ENCODE assay signal across 7 mouse cellular contexts in the genomic region with DNA sequence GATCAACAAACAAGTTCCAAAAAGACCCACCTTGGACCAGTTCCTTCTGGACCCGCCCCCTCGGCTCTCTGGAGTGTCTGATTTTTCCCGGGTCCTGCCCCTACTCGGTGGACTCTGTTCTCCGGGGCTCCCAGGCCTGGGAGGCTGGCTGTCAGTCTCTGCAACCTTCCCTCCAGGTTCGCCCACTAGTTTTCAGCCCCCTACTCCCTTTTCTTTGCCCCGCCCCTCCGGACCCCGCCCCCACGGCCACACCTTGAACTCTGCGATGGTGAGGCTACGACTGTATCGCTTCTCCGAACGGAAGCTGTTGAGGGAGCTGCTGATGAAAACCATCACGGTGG. TPM values are rescaled to one million over a fixed set of nuclear protein-coding genes. Genes with fewer than 3 reads are reported as not detected.
DNase-seq lines count a peak whose midpoint lies in the region; ATAC-seq lines count a peak whose summit lies in the region.

No protein-coding gene starts in this region.

- peak overlapping the region; percentile 90 for H3K4me2 ChIP-seq in lung, embryonic 16.5 days (ENCODE audit: low read depth, low read length)
- peak overlapping the region; percentile 72 for H3K4me2 ChIP-seq in limb, embryonic 12.5 days
- H3K4me2 ChIP-seq in stomach, embryonic 14.5 days (replicated peaks; ENCODE audit: low read depth, low read length) = peak overlapping the region; percentile 82

- H3K27me3 ChIP-seq in lung, embryonic 16.5 days (ENCODE audit: control insufficient read depth, insufficient read depth, low read depth, low read length) = no peaks in the 10 kb centered on the region
- H3K27me3 ChIP-seq in forebrain, embryonic 10.5 days (ENCODE audit: poor library complexity, severe bottlenecking) = no peaks in the 10 kb centered on the region
- H3K27me3 ChIP-seq in limb, embryonic 12.5 days = no peaks in the 10 kb centered on the region
- H3K27me3 ChIP-seq in stomach, embryonic 14.5 days (ENCODE audit: control insufficient read depth, insufficient read depth, low read length) = no peaks in the 10 kb centered on the region

- peak overlapping the region; percentile 71 for H3K4me3 ChIP-seq in lung, embryonic 16.5 days (ENCODE audit: low read length)
- H3K4me3 ChIP-seq in forebrain, embryonic 10.5 days = peak overlapping the region; percentile 81
- peak overlapping the region; percentile 74 for H3K4me3 ChIP-seq in limb, embryonic 12.5 days (replicated peaks)
- peak overlapping the region; percentile 49 for H3K4me3 ChIP-seq in stomach, embryonic 14.5 days (ENCODE audit: low read depth, low read length)

- peaks cover 6% of the 10 kb centered on the region for H3K4me1 ChIP-seq in lung, embryonic 16.5 days (replicated peaks; ENCODE audit: control insufficient read depth, insufficient read depth, low read length)
- peaks cover 24% of the 10 kb centered on the region for H3K4me1 ChIP-seq in forebrain, embryonic 10.5 days
- H3K4me1 ChIP-seq in limb, embryonic 12.5 days (replicated peaks) = peaks cover 17% of the 10 kb centered on the region
- peaks cover 14% of the 10 kb centered on the region; the same call in 1 of the 2 replicates for H3K4me1 ChIP-seq in stomach, embryonic 14.5 days (ENCODE audit: control insufficient read depth, insufficient read depth, low read length)

- peak overlapping the region; percentile 21; the same call in 1 of the 2 replicates for H3K27ac ChIP-seq in lung, embryonic 16.5 days (ENCODE audit: low read length)
- H3K27ac ChIP-seq in forebrain, embryonic 10.5 days = peak overlapping the region; percentile 96
- peak overlapping the region; percentile 94 for H3K27ac ChIP-seq in limb, embryonic 12.5 days
- 0 out of 2 replicates have a peak overlapping the region, but pooled peaks have one; percentile 39 for H3K27ac ChIP-seq in stomach, embryonic 14.5 days (ENCODE audit: low read length)

- under 1% methylated on average over 16 of the region's 16 CpGs for WGBS in lung, embryonic 16.5 days
- under 1% methylated on average over 16 of the region's 16 CpGs for WGBS in forebrain, embryonic 10.5 days
- 0% methylated on average over 16 of the region's 16 CpGs for WGBS in limb, embryonic 12.5 days
- WGBS in stomach, embryonic 14.5 days = under 1% methylated on average over 16 of the region's 16 CpGs

- no peak for ATAC-seq in lung, embryonic 16.5 days (ENCODE audit: low read depth)
- peak; percentile 26 for ATAC-seq in limb, embryonic 12.5 days (ENCODE audit: insufficient number of reproducible peaks, insufficient read depth, low FRiP score, low TSS enrichment, low read depth)
- ATAC-seq in stomach, embryonic 14.5 days (ENCODE audit: insufficient number of reproducible peaks, insufficient read depth, low FRiP score, low read depth) = peak; percentile 0; the same call in 1 of the 2 replicates

- no peaks in the 10 kb centered on the region for H3K9me3 ChIP-seq in lung, embryonic 16.5 days (ENCODE audit: control insufficient read depth, low read length)
- H3K9me3 ChIP-seq in forebrain, embryonic 10.5 days = no peaks in the 10 kb centered on the region
- H3K9me3 ChIP-seq in limb, embryonic 12.5 days = no peaks in the 10 kb centered on the region
- no peaks in the 10 kb centered on the region for H3K9me3 ChIP-seq in stomach, embryonic 14.5 days (ENCODE audit: control insufficient read depth, low read depth, low read length)

- DNase-seq in lung, postnatal 36 days = no peak
- no peak for DNase-seq in forebrain, embryonic 10.5 days (ENCODE audit: extremely low spot score, low spot score)
- DNase-seq in embryo, embryonic 9.5 days (ENCODE audit: extremely low spot score) = no peak
- no peak for DNase-seq in B cell, adult 2 months

- peak overlapping the region; percentile 73 for H3K9ac ChIP-seq in lung, embryonic 16.5 days (ENCODE audit: low read length)
- H3K9ac ChIP-seq in limb, embryonic 12.5 days (replicated peaks) = peak overlapping the region; percentile 72
- H3K9ac ChIP-seq in stomach, embryonic 14.5 days (replicated peaks; ENCODE audit: low read depth, low read length) = peak overlapping the region; percentile 41

- H3K36me3 ChIP-seq in lung, embryonic 16.5 days (ENCODE audit: control insufficient read depth, insufficient read depth, low read length) = peaks cover 10% of the 10 kb centered on the region
- peaks cover 64% of the 10 kb centered on the region for H3K36me3 ChIP-seq in forebrain, embryonic 10.5 days (replicated peaks)
- peaks cover 60% of the 10 kb centered on the region for H3K36me3 ChIP-seq in limb, embryonic 12.5 days
- peaks cover 19% of the 10 kb centered on the region for H3K36me3 ChIP-seq in stomach, embryonic 14.5 days (ENCODE audit: control insufficient read depth, insufficient read depth, low read length)

RNA-seq across cellular contexts. Expression of a gene that starts 0.5 kb away (rescaled TPM):
- 146 and 152 TPM in 2 replicates for polyA plus RNA-seq in lung, embryonic 16.5 days (2015; fragmentation: Nextera tagmentation; extraction: Ambion mirVana)
- 163 and 169 TPM in 2 replicates for polyA plus RNA-seq in forebrain, embryonic 10.5 days (2016; fragmentation: Nextera tagmentation; extraction: Ambion mirVana)
- polyA plus RNA-seq in limb, embryonic 12.5 days (2016; fragmentation: Nextera tagmentation; extraction: Ambion mirVana) = 174 and 182 TPM in 2 replicates
- polyA plus RNA-seq in stomach, embryonic 14.5 days (2014; fragmentation: Nextera tagmentation; extraction: Ambion mirVana) = 143 and 177 TPM in 2 replicates

RNA-seq across cellular contexts. Expression of a gene that starts 0.8 kb away (rescaled TPM):
- 156 and 161 TPM in 2 replicates for polyA plus RNA-seq in lung, embryonic 16.5 days (2015; fragmentation: Nextera tagmentation; extraction: Ambion mirVana)
- polyA plus RNA-seq in forebrain, embryonic 10.5 days (2016; fragmentation: Nextera tagmentation; extraction: Ambion mirVana) = 248 and 257 TPM in 2 replicates
- polyA plus RNA-seq in limb, embryonic 12.5 days (2016; fragmentation: Nextera tagmentation; extraction: Ambion mirVana) = 214 and 222 TPM in 2 replicates
- polyA plus RNA-seq in stomach, embryonic 14.5 days (2014; fragmentation: Nextera tagmentation; extraction: Ambion mirVana) = 148 and 150 TPM in 2 replicates

RNA-seq across cellular contexts. Expression of a gene that starts 4.2 kb away (rescaled TPM):
- 0.30 TPM in 1 of 2 replicates, not detected in the other for polyA plus RNA-seq in lung, embryonic 16.5 days (2015; fragmentation: Nextera tagmentation; extraction: Ambion mirVana)
- polyA plus RNA-seq in forebrain, embryonic 10.5 days (2016; fragmentation: Nextera tagmentation; extraction: Ambion mirVana) = not detected in 2 replicates
- polyA plus RNA-seq in limb, embryonic 12.5 days (2016; fragmentation: Nextera tagmentation; extraction: Ambion mirVana) = not detected in 2 replicates
- polyA plus RNA-seq in stomach, embryonic 14.5 days (2014; fragmentation: Nextera tagmentation; extraction: Ambion mirVana) = not detected in 2 replicates

RNA-seq across cellular contexts. Expression of a gene that starts 32.7 kb away (rescaled TPM):
- polyA plus RNA-seq in lung, embryonic 16.5 days (2015; fragmentation: Nextera tagmentation; extraction: Ambion mirVana) = 91.2 and 99.5 TPM in 2 replicates
- 45.9 and 51.2 TPM in 2 replicates for polyA plus RNA-seq in forebrain, embryonic 10.5 days (2016; fragmentation: Nextera tagmentation; extraction: Ambion mirVana)
- polyA plus RNA-seq in limb, embryonic 12.5 days (2016; fragmentation: Nextera tagmentation; extraction: Ambion mirVana) = 75.6 and 77.9 TPM in 2 replicates
- 95.8 and 99.8 TPM in 2 replicates for polyA plus RNA-seq in stomach, embryonic 14.5 days (2014; fragmentation: Nextera tagmentation; extraction: Ambion mirVana)

RNA-seq across cellular contexts. Expression of a gene that starts 47.4 kb away (rescaled TPM):
- polyA plus RNA-seq in lung, embryonic 16.5 days (2015; fragmentation: Nextera tagmentation; extraction: Ambion mirVana) = 17.1 and 20.2 TPM in 2 replicates
- 4.0 and 4.5 TPM in 2 replicates for polyA plus RNA-seq in forebrain, embryonic 10.5 days (2016; fragmentation: Nextera tagmentation; extraction: Ambion mirVana)
- 2.4 and 2.9 TPM in 2 replicates for polyA plus RNA-seq in limb, embryonic 12.5 days (2016; fragmentation: Nextera tagmentation; extraction: Ambion mirVana)
- polyA plus RNA-seq in stomach, embryonic 14.5 days (2014; fragmentation: Nextera tagmentation; extraction: Ambion mirVana) = 5.7 and 8.2 TPM in 2 replicates

Comparison
In these comparisons a context has a peak if more than half of its experiments do, and no peak if none do; other contexts are left out.
1. H3K27ac ChIP-seq: peak in every context shown above with its lines; median percentile 96 in forebrain, embryonic 10.5 days; 94 in limb, embryonic 12.5 days; 39 in stomach, embryonic 14.5 days; 21 in lung, embryonic 16.5 days.